Mouse (Mus musculus) CH12.LX (cell line): ENCODE results near the gene Haus4. TPM values are rescaled to one million over a fixed set of nuclear protein-coding genes. Genes with fewer than 3 reads are reported as not detected.

Experiments
- DNase-seq: peaks from one replicate; pipeline ENCODE4 v3.0.0-alpha.2; 2013; ENCODE audit errors: extremely low read depth
- H3K27ac ChIP-seq: 2 replicates; pipeline ENCODE4 v1.5.1; 2012; ENCODE audit warnings: low read depth, mild to moderate bottlenecking, control low read depth, moderate library complexity; ENCODE audit not compliant: insufficient read depth
- H3K27me3 ChIP-seq: replicated peaks from 2 replicates; pipeline ENCODE3; 2012; ENCODE audit warnings: inconsistent platforms
- H3K36me3 ChIP-seq, 2 experiments: replicated peaks in 1 of 2; 2 replicates each; pipeline versions ENCODE3 to v1.6.1; 2012; ENCODE audit warnings: inconsistent platforms in 1 of 2, low read length in 1 of 2, mild to moderate bottlenecking in 1 of 2, mixed read lengths in 1 of 2, moderate library complexity in 1 of 2; ENCODE audit not compliant: control insufficient read depth in 1 of 2, insufficient read depth in 1 of 2
- H3K4me1 ChIP-seq, 2 experiments: 2 replicates each; pipeline ENCODE4 v1.6.1; 2012; ENCODE audit warnings: inconsistent platforms in 1 of 2, moderate library complexity in 1 of 2; ENCODE audit not compliant: insufficient read depth in 2 of 2, control insufficient read depth in 1 of 2
- H3K4me2 ChIP-seq: 2 replicates; pipeline ENCODE4 v1.6.1; 2012; ENCODE audit warnings: low read depth, mild to moderate bottlenecking, control low read depth; ENCODE audit not compliant: poor library complexity, insufficient read depth, severe bottlenecking
- H3K4me3 ChIP-seq, 3 experiments: fragments of 150-350 bp in 1 of 3; sonication (generic) in 1 of 3; replicated peaks in 1 of 3; 2 replicates each; pipeline versions ENCODE3 to v1.5.1; 2011 to 2012; ENCODE audit warnings: low read depth in 2 of 3, low read length in 2 of 3, mild to moderate bottlenecking in 2 of 3, moderate library complexity in 2 of 3, control low read depth in 1 of 3, improper control_type of control experiment in 1 of 3, inconsistent platforms in 1 of 3, mixed read lengths in 1 of 3; ENCODE audit not compliant: poor library complexity in 1 of 3
- H3K79me2 ChIP-seq: replicated peaks from 2 replicates; pipeline ENCODE4 v1.6.1; 2012; ENCODE audit warnings: mild to moderate bottlenecking, moderate library complexity; ENCODE audit not compliant: control insufficient read depth, poor library complexity, insufficient read depth, severe bottlenecking; ENCODE audit errors: extremely low read depth
- H3K9ac ChIP-seq: 2 replicates; pipeline ENCODE4 v1.6.1; 2012; ENCODE audit warnings: low read depth, mild to moderate bottlenecking, control low read depth, moderate library complexity; ENCODE audit not compliant: insufficient read depth
- H3K9me3 ChIP-seq: replicated peaks from 2 replicates; pipeline ENCODE3; 2012; ENCODE audit warnings: low read length, inconsistent platforms, mixed read lengths
- CHD1 ChIP-seq: IDR thresholded peaks from 2 replicates; pipeline ENCODE4 v1.6.1; 2012; ENCODE audit warnings: low read depth, low read length, improper control_type of control experiment, inconsistent platforms
- E2F4 ChIP-seq: IDR thresholded peaks from 2 replicates; pipeline ENCODE4 v1.6.1; 2011; ENCODE audit warnings: low read depth, low read length, improper control_type of control experiment; ENCODE audit not compliant: insufficient replicate concordance
- EP300 ChIP-seq: IDR thresholded peaks from 2 replicates; pipeline ENCODE4 v1.6.1; 2011; ENCODE audit warnings: low read length, improper control_type of control experiment
- GABPA ChIP-seq: IDR thresholded peaks from 2 replicates; pipeline ENCODE4 v1.6.1; 2012; ENCODE audit warnings: low read depth, low read length, improper control_type of control experiment, inconsistent platforms; ENCODE audit not compliant: insufficient replicate concordance
- JUND ChIP-seq: conservative IDR thresholded peaks from 2 replicates; pipeline ENCODE4 v1.6.1; 2011; ENCODE audit warnings: low read depth, low read length, improper control_type of control experiment
- KAT2A ChIP-seq: IDR thresholded peaks from 2 replicates; pipeline ENCODE4 v1.6.1; 2012; ENCODE audit warnings: low read length, improper control_type of control experiment, inconsistent platforms; ENCODE audit not compliant: insufficient replicate concordance
- MAX ChIP-seq: IDR thresholded peaks from 2 replicates; pipeline ENCODE4 v1.6.1; 2011; ENCODE audit warnings: low read length, improper control_type of control experiment
- MAZ ChIP-seq: IDR thresholded peaks from 2 replicates; pipeline ENCODE4 v1.6.1; 2012; ENCODE audit warnings: low read depth, mild to moderate bottlenecking, inconsistent platforms, low read length, improper control_type of control experiment, moderate library complexity
- MXI1 ChIP-seq: IDR thresholded peaks from 2 replicates; pipeline ENCODE4 v1.6.1; 2011; ENCODE audit warnings: mild to moderate bottlenecking, low read depth, low read length, improper control_type of control experiment
- NELFE ChIP-seq: IDR thresholded peaks from 2 replicates; pipeline ENCODE4 v1.6.1; 2011; ENCODE audit warnings: low read depth, low read length, improper control_type of control experiment
- NRF1 ChIP-seq: IDR thresholded peaks from 2 replicates; pipeline ENCODE4 v1.6.1; 2014; ENCODE audit warnings: low read depth, mild to moderate bottlenecking, inconsistent platforms, low read length, improper control_type of control experiment, moderate library complexity
- PAX5 ChIP-seq: IDR thresholded peaks from 2 replicates; pipeline ENCODE4 v1.6.1; 2012; ENCODE audit warnings: low read length, inconsistent platforms, mixed read lengths
- POLR2A ChIP-seq: IDR thresholded peaks from 2 replicates; pipeline ENCODE4 v1.6.1; 2011; ENCODE audit warnings: low read depth, mild to moderate bottlenecking, improper control_type of control experiment, low read length
- RAD21 ChIP-seq: IDR thresholded peaks from 2 replicates; pipeline ENCODE4 v1.6.1; 2011; ENCODE audit warnings: low read depth, mild to moderate bottlenecking, low read length, improper control_type of control experiment, moderate library complexity
- RCOR1 ChIP-seq: conservative IDR thresholded peaks from 2 replicates; pipeline ENCODE4 v1.6.1; 2012; ENCODE audit warnings: low read depth, mild to moderate bottlenecking, inconsistent platforms, low read length, improper control_type of control experiment
- SMC3 ChIP-seq: IDR thresholded peaks from 2 replicates; pipeline ENCODE4 v1.6.1; 2011; ENCODE audit warnings: low read depth, low read length, improper control_type of control experiment
- USF1 ChIP-seq: IDR thresholded peaks from 2 replicates; pipeline ENCODE4 v1.6.1; 2014; ENCODE audit warnings: low read depth, mild to moderate bottlenecking, inconsistent platforms, low read length, improper control_type of control experiment
- USF2 ChIP-seq: conservative IDR thresholded peaks from 2 replicates; pipeline ENCODE4 v1.6.1; 2011; ENCODE audit warnings: low read depth, low read length, improper control_type of control experiment
- ZC3H11A ChIP-seq: IDR thresholded peaks from 2 replicates; pipeline ENCODE4 v1.6.1; 2012; ENCODE audit warnings: low read depth, mild to moderate bottlenecking, inconsistent platforms, low read length, improper control_type of control experiment
- ZKSCAN1 ChIP-seq: IDR thresholded peaks from 2 replicates; pipeline ENCODE4 v1.6.1; 2012; ENCODE audit warnings: low read depth, inconsistent platforms, low read length, improper control_type of control experiment, borderline replicate concordance
- ZMIZ1 ChIP-seq: IDR thresholded peaks from 2 replicates; pipeline ENCODE4 v1.6.1; 2012; ENCODE audit warnings: low read depth, mild to moderate bottlenecking, inconsistent platforms, low read length, improper control_type of control experiment
- dilution Hi-C: fragments of 300-500 bp; cut with MboI; formaldehyde crosslinking; loops from 2 replicates; pipeline ENCODE4 v1.14.3; 2020; ENCODE audit warnings: low sequenced_read_pairs; ENCODE audit not compliant: extremely low pct_unique_long_range_greater_than_20kb, extremely low pct_ligation_motif_present
- in situ Hi-C: fragments of 300-500 bp; cut with MboI; formaldehyde crosslinking; loops from 3 replicates; pipeline ENCODE4 v1.14.3; 2019; ENCODE audit warnings: low sequenced_read_pairs, low pct_ligation_motif_present, low pct_unique_long_range_greater_than_20kb, mixed read lengths
- polyA plus RNA-seq: library from polyadenylated mRNA; unstranded; fragments of >175 nt; gene quantifications from 2 replicates; pipeline ENCODE4 v1.2.1, GENCODE M21; 2012; ENCODE audit warnings: low read depth; ENCODE audit not compliant: insufficient read length
- total RNA-seq, 2 experiments: library from RNA; depleted of rRNA; stranded (reverse); fragments of 300-350 nt in 1 of 2; fragments of >200 nt in 1 of 2; gene quantifications; 2 replicates each; pipeline ENCODE4 v1.2.3; 2012 to 2014

The Haus4 gene
- total and polyA plus RNA-seq, 3 experiments = 65.5 to 116 (median 94.3) TPM

DNA sequence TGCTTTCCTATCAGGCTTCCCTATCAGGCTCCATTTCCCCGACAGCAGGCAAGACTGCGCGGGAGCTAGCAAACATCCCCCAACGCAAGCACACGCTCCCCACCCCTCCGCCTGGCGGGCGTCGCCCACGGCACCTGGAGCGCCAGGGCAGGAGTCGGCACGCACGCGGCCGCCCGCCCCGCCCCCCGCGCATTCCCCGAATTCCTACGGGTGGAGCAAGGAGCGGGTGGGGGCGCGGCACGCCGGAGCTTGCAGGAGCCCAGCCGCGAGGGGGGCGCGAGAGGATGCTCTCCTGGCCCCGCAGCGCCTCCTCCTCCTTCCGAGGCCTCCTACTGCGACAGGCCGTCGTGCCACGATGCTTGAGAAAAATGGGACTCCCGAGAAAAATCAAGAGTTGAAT lies 21.2 kb upstream of the Haus4 start:
- H3K9ac ChIP-seq = no peak overlapping the region
- no peaks in the 10 kb centered on the region for H3K79me2 ChIP-seq
- H3K36me3 ChIP-seq = no peaks in the 10 kb centered on the region
- peaks cover 0 to 17% of the 10 kb centered on the region in 2 experiments; a peak in 1 of 4 replicates for H3K4me1 ChIP-seq
- dilution Hi-C loops = no loop called here
- TF ChIP-seq USF1 (no peak), MAZ (no peak), RCOR1 (no peak), ZC3H11A (no peak), GABPA (no peak), MAX (no peak), MXI1 (no peak), USF2 (no peak), PAX5 (no peak), NELFE (no peak), JUND (no peak), POLR2A (no peak)
- H3K27ac ChIP-seq = no peak overlapping the region
- no peak overlapping the region for H3K4me2 ChIP-seq
- no peak for DNase-seq
- in situ Hi-C loops = loop anchor here (10.0 kb wide), 1 partner anchor 59 kb away; no protein-coding TSS in a partner anchor
- H3K9me3 ChIP-seq = peaks cover 26% of the 10 kb centered on the region
- peaks cover 3% of the 10 kb centered on the region for H3K27me3 ChIP-seq
- no peak overlapping the region for H3K4me3 ChIP-seq

DNA sequence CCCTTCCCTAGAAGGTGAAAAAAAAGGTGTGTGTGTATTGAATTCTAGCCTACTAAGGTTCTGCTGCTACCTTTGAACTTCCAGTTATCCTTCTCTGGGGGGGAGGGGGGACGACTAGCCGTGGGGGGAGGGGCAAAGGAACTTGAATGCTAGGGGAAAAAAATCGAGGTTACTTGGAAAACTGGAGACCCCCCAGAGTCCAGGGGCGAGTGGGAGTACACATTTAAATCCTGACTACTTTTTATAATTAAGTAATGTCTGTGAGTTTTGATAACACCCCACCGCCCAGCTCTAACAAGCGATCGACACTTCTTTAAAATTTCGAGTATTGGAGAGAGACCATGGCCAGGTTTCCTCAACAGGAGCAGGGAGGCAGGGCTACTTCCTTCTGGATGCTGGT lies 20.6 kb upstream of the Haus4 start:
- H3K4me3 ChIP-seq = no peak overlapping the region
- peaks cover 0 to 17% of the 10 kb centered on the region in 2 experiments; a peak in 1 of 4 replicates for H3K4me1 ChIP-seq
- in situ Hi-C loops (loop anchor here (10.0 kb wide), 1 partner anchor 60 kb away; no protein-coding TSS in a partner anchor), dilution Hi-C loops (no loop called here)
- no peak overlapping the region for H3K9ac ChIP-seq
- DNase-seq = no peak
- TF ChIP-seq ZMIZ1 = no peak
- no peak for TF ChIP-seq NRF1
- no peak for TF ChIP-seq USF2
- no peak for TF ChIP-seq E2F4
- TF ChIP-seq EP300 = no peak
- no peak for TF ChIP-seq JUND
- no peak for TF ChIP-seq SMC3
- TF ChIP-seq ZKSCAN1 = no peak
- TF ChIP-seq RAD21 = no peak
- no peak for TF ChIP-seq CHD1
- TF ChIP-seq ZC3H11A = no peak
- TF ChIP-seq MAZ = no peak
- no peak for TF ChIP-seq MAX
- no peak for TF ChIP-seq RCOR1
- TF ChIP-seq KAT2A = no peak
- no peak overlapping the region for H3K4me2 ChIP-seq
- no peak overlapping the region for H3K27ac ChIP-seq
- H3K9me3 ChIP-seq = peaks cover 26% of the 10 kb centered on the region
- H3K27me3 ChIP-seq = peaks cover 3% of the 10 kb centered on the region
- H3K36me3 ChIP-seq = no peaks in the 10 kb centered on the region
- H3K79me2 ChIP-seq = no peaks in the 10 kb centered on the region
